Mouse (Mus musculus): Measurements from ENCODE around the gene Fdxacb1.

The Fdxacb1 gene

GRCm38 (mm10) chr9:50768107-50769002 is at the start of gene Fdxacb1:
TSS of gene Fdxacb1 (plus strand) at chr9:50768236.
- peak; percentile 99 for DNase-seq

GRCm38 (mm10) chr9:50718878-50719277 is 49.2 kb upstream of the Fdxacb1 start:
- no peak for DNase-seq

- DNase-seq: peak in 1 of 2 experiments; percentile 26
Measured at GRCm38 (mm10) chr9:50721061-50721460, 47.0 kb upstream of the Fdxacb1 start.

GRCm38 (mm10) chr9:50722451-50722911 is 45.6 kb upstream of the Fdxacb1 start:
- DNase-seq: peak; percentile 67 to 74

GRCm38 (mm10) chr9:50723406-50723805 is 44.6 kb upstream of the Fdxacb1 start:
- peak; percentile 84 to 94 for DNase-seq

GRCm38 (mm10) chr9:50724147-50724546 is 43.9 kb upstream of the Fdxacb1 start:
- DNase-seq: peak; percentile 32 to 40

GRCm38 (mm10) chr9:50724661-50725330 is 43.2 kb upstream of the Fdxacb1 start:
- peak; percentile 36 to 53 for DNase-seq

- DNase-seq: peak; percentile 64 to 66
Measured at GRCm38 (mm10) chr9:50725921-50726590, 42.0 kb upstream of the Fdxacb1 start.

- DNase-seq: peak; percentile 72 to 73
Measured at GRCm38 (mm10) chr9:50727171-50727924, 40.7 kb upstream of the Fdxacb1 start.

GRCm38 (mm10) chr9:50727925-50728651 is 39.9 kb upstream of the Fdxacb1 start:
- DNase-seq: peak; percentile 87 to 88

- no peak for DNase-seq
Measured at GRCm38 (mm10) chr9:50729600-50729999, 38.4 kb upstream of the Fdxacb1 start.

GRCm38 (mm10) chr9:50732560-50732959 is 35.5 kb upstream of the Fdxacb1 start:
- DNase-seq: no peak

GRCm38 (mm10) chr9:50734989-50735388 is 33.0 kb upstream of the Fdxacb1 start:
- peak; percentile 70 to 80 for DNase-seq

- peak; percentile 84 to 87 for DNase-seq
Measured at GRCm38 (mm10) chr9:50738914-50739870, 28.8 kb upstream of the Fdxacb1 start, which contains the start of gene Dixdc1. TSS of gene Dixdc1 (minus strand) at chr9:50739517.

GRCm38 (mm10) chr9:50740867-50741784 is 26.9 kb upstream of the Fdxacb1 start:
- DNase-seq: no peak

- DNase-seq: no peak
Measured at GRCm38 (mm10) chr9:50742261-50742660, 25.8 kb upstream of the Fdxacb1 start.

- DNase-seq: no peak
Measured at GRCm38 (mm10) chr9:50742744-50743143, 25.3 kb upstream of the Fdxacb1 start.

- no peak for DNase-seq
Measured at GRCm38 (mm10) chr9:50745806-50746205, 22.2 kb upstream of the Fdxacb1 start.

- DNase-seq: peak; percentile 50 to 55
Measured at GRCm38 (mm10) chr9:50746214-50746677, 21.8 kb upstream of the Fdxacb1 start, which contains the start of gene 2310030G06Rik. TSS of gene 2310030G06Rik (minus strand) at chr9:50746536.

All from cerebellum, postnatal 25 days (tissue).